Mouse (Mus musculus) right cerebral cortex, adult 18-20 months (tissue): ENCODE measurements at regions not wholly inside any gene's neighbourhood (a gene's known extent, or its start where the extent isn't known, plus 50 kb on each side); places are given as distances from the start of the nearest gene placed in this dataset.

Source experiments
- DNase-seq: peaks from one replicate; pipeline ENCODE4 v3.0.0; 2022; ENCODE audit warnings: mixed read lengths

DNA sequence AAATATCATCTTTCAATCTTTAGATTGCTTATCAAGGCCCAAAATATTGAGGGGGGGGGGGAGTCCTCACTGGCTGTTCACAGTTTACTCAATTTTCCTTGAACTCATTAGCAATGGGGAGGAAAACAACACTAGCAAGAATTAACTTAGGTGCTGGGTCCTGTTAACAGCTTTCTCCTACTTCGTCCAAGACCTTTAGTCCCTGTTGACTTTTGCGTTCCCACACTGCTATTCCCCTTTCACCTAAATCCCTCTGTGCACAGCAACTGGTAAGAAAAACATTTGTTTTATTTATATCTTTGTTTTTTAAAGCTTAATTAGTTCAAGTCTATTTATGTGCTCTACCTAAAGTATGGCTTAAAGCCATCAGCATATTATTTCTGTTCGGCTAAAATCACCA lies 240.3 kb downstream of the Rnf152 start:
- DNase-seq, result no peak

GRCm38 (mm10) chr1:105115391-105115790 lies 241.1 kb downstream of the Rnf152 start:
- DNase-seq, result no peak

- no peak for DNase-seq
Observed at GRCm38 (mm10) chr1:105114835-105115234, 241.7 kb downstream of the Rnf152 start.

- no peak for DNase-seq
Observed at GRCm38 (mm10) chr1:105112762-105113525, 243.6 kb downstream of the Rnf152 start.

DNA sequence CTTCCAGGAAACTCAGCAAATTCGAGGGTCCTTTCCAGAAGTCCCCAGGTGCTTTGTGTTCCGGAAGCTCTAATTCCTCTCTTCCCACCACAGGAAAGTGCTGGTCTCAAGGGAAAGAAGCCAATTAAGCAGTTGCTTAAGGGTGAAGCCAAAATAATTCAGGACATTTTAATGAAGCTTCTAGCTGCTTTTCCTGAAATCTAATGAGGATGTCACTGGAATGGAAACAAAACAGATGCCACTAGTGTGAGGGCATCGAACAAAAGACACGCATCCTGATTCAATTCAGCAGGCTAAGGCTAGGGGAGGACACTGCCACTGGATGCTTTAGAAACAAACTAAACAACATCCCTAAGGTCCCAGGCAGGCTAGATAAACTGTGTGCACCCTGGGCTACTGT lies 245.3 kb downstream of the Rnf152 start:
- DNase-seq, result no peak

DNA sequence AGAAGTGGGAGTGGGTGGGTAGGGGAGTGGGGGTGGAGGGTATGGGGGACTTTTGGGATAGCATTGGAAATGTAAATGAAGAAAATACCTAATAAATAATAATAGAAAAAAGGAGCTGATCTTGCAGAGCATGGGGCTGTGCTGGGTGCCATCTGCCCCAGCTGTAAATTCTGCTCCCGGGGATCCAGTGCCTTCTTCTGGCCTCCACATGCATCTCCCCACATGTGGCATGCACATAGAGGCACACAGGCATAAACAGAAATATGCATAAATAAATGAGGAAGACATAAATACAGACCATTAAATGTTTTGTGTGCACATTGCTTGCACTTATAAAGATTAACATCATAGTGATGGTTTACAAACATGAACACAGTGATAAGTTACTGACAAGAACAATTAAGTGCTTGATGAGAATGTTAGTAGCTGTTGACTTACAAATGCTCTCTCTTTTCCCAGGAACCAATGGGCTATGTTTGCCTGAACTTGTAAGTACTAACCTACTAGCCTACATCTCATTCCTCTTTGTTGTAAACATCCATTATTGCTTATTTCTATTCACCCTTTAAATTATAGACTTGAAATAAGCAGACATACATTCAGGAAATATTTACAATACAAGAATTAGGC lies 245.8 kb downstream of the Rnf152 start:
- DNase-seq, result no peak

GRCm38 (mm10) chr1:105107836-105108235 lies 248.7 kb downstream of the Rnf152 start:
- DNase-seq, result no peak

GRCm38 (mm10) chr1:105107257-105107656 lies 249.3 kb downstream of the Rnf152 start:
- DNase-seq, result no peak

DNA sequence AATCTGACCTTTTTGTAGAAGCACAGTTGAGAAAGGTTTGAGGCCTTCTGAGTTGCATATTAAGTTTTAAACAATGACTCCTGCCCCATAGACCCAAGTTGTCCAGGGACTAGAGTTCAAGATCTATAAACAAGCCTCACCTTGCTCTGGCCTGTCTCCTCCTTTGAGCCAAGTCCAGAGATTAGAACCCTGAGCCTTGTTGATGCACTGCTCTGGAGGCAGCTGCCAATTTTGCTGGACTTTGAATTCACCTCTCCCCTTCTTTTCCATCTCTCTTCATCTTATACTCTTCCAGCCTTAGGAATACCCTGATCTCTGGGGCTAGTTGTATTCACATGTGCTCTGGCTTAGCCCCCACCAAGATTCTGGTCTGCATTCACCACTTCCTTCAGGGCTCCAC lies 251.3 kb downstream of the Rnf152 start:
- no peak for DNase-seq

DNA sequence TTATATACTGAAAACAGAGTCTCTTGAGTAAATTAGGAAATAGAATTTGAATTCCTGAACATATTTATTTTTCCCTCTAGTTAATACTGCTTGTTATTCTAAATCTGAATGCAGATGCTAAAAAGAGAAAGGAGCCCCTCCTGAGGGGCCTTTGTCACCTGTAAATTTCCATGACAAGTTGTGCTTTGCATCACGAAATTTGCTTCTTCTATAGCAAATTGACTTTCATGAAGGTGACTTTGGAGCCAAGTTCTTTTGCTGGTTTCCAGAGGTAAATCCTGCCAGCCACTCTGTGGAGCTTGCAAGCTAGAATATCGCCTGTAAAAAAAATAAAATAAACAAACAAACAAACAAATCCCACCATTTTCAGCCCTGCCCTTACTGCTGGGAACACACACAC lies 261.4 kb downstream of the Rnf152 start:
- DNase-seq, result no peak

- DNase-seq, result peak; percentile 44
Observed at GRCm38 (mm10) chr1:105094500-105094899, 262.0 kb downstream of the Rnf152 start.

DNA sequence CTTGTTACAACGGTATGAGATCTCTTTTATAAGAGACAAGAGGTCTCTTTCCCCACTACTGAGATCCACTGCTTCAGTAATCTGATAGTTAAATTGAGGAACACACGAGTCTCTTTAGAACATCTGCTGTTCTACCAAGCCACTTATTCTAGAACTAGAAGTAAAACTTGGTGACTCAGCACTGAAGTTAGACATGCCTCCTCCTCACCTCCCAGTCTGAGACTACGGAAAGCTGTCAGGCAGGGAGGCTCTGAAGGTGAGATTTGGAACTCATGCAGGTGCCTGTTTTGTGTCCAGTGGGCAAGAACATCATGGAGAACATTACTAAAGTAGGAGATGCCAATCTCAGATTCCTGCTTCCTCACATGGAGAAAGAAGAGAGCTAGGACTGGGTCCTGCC lies 262.6 kb downstream of the Rnf152 start:
- peak; percentile 56 for DNase-seq

GRCm38 (mm10) chr1:105093012-105093411 lies 263.5 kb downstream of the Rnf152 start:
- no peak for DNase-seq

- DNase-seq, result no peak
Observed at GRCm38 (mm10) chr1:105092309-105092904, 264.1 kb downstream of the Rnf152 start.

DNA sequence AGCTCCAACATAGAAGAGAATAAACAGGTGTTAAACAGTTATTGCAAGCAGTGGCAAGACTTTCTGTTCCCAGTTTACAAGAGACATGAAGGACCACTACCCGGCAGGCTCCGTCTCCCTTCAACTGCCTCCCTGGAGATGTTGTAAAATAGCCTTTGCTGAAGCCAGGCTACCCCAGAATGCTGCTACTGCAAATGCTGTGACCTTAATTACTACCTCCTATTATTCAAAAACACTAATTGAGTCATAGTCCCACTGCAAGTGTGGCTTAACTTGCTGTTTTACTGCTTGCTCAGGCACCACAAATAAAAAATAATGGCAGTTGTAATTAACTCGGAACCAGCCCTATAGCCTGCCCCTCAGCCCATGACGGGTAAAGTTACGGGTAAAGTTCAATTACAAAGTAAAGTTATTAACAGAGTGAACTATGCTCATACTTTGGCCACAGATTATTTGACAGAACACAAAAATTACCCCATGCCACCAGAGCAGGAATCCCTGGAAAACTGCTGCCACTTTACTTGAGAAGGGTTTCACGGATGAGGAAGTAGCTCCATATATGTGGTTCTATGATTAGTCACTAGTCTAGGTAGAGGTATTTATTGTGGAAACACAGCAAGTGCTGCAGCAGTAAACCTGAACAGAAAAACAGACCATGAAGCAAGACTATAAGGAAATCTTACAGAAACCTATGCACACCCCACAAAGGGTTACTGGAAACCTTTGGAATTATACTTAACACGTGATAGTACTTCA lies 267.6 kb downstream of the Rnf152 start:
- DNase-seq, result no peak

DNA sequence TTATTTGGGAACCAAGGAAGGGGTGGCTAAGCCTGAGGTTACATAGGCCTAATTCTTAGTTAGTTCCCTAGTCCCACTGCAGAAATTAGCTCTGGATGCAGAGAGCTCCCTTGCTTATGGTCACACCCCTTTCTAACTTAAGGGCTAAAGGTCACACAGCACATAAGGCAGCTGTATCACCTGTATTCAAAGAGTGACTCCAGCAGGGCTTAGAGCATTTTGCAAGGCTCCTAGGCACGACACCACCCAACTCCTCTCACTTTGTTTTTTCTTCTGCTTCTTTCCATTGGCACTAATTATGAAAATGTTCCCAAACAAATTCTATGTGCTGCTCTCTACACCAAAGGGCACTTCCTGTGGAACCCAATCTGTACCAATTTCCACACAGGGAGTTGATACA lies 268.9 kb downstream of the Rnf152 start:
- DNase-seq, result no peak

GRCm38 (mm10) chr1:105084556-105084955 lies 272.0 kb downstream of the Rnf152 start:
- no peak for DNase-seq

GRCm38 (mm10) chr1:105083551-105084103 lies 272.9 kb downstream of the Rnf152 start:
- DNase-seq, result no peak

- DNase-seq, result no peak
Observed at GRCm38 (mm10) chr1:105082823-105083550, 273.5 kb downstream of the Rnf152 start.

- no peak for DNase-seq
Observed at GRCm38 (mm10) chr1:105081942-105082341, 274.6 kb downstream of the Rnf152 start.

DNA sequence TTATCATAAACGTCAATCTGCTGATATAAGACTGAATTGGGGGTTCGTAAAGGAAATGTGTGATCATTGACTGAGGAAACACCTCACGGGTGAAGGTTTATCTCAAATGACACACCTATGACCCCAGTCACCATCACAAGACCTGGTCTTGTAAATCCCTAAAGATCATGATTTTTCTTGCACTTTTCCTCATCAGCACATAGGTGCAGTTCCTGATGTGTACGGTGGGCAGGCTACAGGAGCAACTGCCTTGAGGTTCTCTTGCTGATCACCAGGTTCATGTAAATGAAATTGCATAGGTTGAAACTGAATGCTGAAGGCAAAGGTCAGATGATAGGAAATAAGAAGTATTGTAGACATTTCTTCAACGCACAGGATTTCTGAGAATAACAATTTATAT lies 277.1 kb downstream of the Rnf152 start:
- DNase-seq, result no peak

GRCm38 (mm10) chr1:105075728-105076127 lies 280.8 kb downstream of the Rnf152 start:
- no peak for DNase-seq
